Mouse (Mus musculus) adrenal gland, adult 2 months (tissue): ENCODE results near the gene Ccdc70. TPM values are rescaled to one million over a fixed set of nuclear protein-coding genes. Genes with fewer than 3 reads are reported as not detected.

Experiments used
- polyA plus RNA-seq: library from polyadenylated mRNA; depleted of rRNA; stranded (reverse); fragments of >200 nt; gene quantifications from 2 replicates; pipeline ENCODE4 v1.2.3, GENCODE M21; 2012; rRNA removed
- total RNA-seq, 2 experiments: library from RNA; stranded (reverse); gene quantifications; 2 replicates each; pipeline ENCODE4 v1.2.3; 2021

The Ccdc70 gene
- total and polyA plus RNA-seq, 3 experiments = not detected

Other genes starting within 250 kb of the Ccdc70 start
- not detected for gene Defa24, start 235.3 kb upstream of the Ccdc70 start, total RNA-seq
- gene Defa24, start 235.3 kb upstream of the Ccdc70 start, polyA plus RNA-seq = not detected in 2 replicates
- not detected for gene Defb50, start 146.2 kb upstream of the Ccdc70 start, total RNA-seq
- not detected in 2 replicates for gene Defb50, start 146.2 kb upstream of the Ccdc70 start, polyA plus RNA-seq
- not detected for gene Defb2, start 129.8 kb upstream of the Ccdc70 start, total RNA-seq
- gene Defb2, start 129.8 kb upstream of the Ccdc70 start, polyA plus RNA-seq = not detected in 2 replicates
- gene Defb10, start 110.9 kb upstream of the Ccdc70 start, total RNA-seq = not detected
- gene Defb10, start 110.9 kb upstream of the Ccdc70 start, polyA plus RNA-seq = not detected in 2 replicates
- not detected for gene Defb9, start 84.4 kb upstream of the Ccdc70 start, total RNA-seq
- gene Defb9, start 84.4 kb upstream of the Ccdc70 start, polyA plus RNA-seq = not detected in 2 replicates
- not detected for gene Defb11, start 63.4 kb upstream of the Ccdc70 start, total RNA-seq
- gene Defb11, start 63.4 kb upstream of the Ccdc70 start, polyA plus RNA-seq = not detected in 2 replicates
- not detected for gene Defb15, start 37.1 kb upstream of the Ccdc70 start, total RNA-seq
- not detected in 2 replicates for gene Defb15, start 37.1 kb upstream of the Ccdc70 start, polyA plus RNA-seq
- not detected for gene Defb35, start 31.4 kb upstream of the Ccdc70 start, total RNA-seq
- not detected in 2 replicates for gene Defb35, start 31.4 kb upstream of the Ccdc70 start, polyA plus RNA-seq
- gene Defb13, start 23.0 kb upstream of the Ccdc70 start, total RNA-seq = not detected
- gene Defb13, start 23.0 kb upstream of the Ccdc70 start, polyA plus RNA-seq = not detected in 2 replicates
- gene Fam90a1a, start 11.1 kb upstream of the Ccdc70 start, total RNA-seq = not detected
- gene Fam90a1a, start 11.1 kb upstream of the Ccdc70 start, polyA plus RNA-seq = not detected in 2 replicates
- 1 to 10 TPM in 1 of 2 experiments, under 1 TPM in 1; 0.81 to 1.2 TPM for gene Atp7b, start 90.5 kb downstream of the Ccdc70 start, total RNA-seq
- 0.08 and 0.09 TPM in 2 replicates for gene Atp7b, start 90.5 kb downstream of the Ccdc70 start, polyA plus RNA-seq
- 10 to 100 TPM; 36.3 to 36.7 TPM for gene Alg11, start 90.9 kb downstream of the Ccdc70 start, total RNA-seq
- 0.95 and 1.3 TPM in 2 replicates for gene Alg11, start 90.9 kb downstream of the Ccdc70 start, polyA plus RNA-seq
- gene Nek5, start 155.3 kb downstream of the Ccdc70 start, total RNA-seq = 10 to 100 TPM in 1 of 2 experiments, 1 to 10 TPM in 1; 3.1 to 11.1 TPM
- 0.95 and 1.7 TPM in 2 replicates for gene Nek5, start 155.3 kb downstream of the Ccdc70 start, polyA plus RNA-seq
- 1 to 10 TPM; 5.3 to 5.6 TPM for gene Nek3, start 196.7 kb downstream of the Ccdc70 start, total RNA-seq
- gene Nek3, start 196.7 kb downstream of the Ccdc70 start, polyA plus RNA-seq = 0.65 and 0.66 TPM in 2 replicates
- 1 to 10 TPM; 1.9 to 3.1 TPM for gene Ckap2, start 216.0 kb downstream of the Ccdc70 start, total RNA-seq
- 0.58 and 0.78 TPM in 2 replicates for gene Ckap2, start 216.0 kb downstream of the Ccdc70 start, polyA plus RNA-seq
- gene Vps36, start 223.0 kb downstream of the Ccdc70 start, total RNA-seq = 10 to 100 TPM; 29.9 to 36.2 TPM
- 5.2 and 5.7 TPM in 2 replicates for gene Vps36, start 223.0 kb downstream of the Ccdc70 start, polyA plus RNA-seq